Mouse (Mus musculus): ENCODE measurements around the gene Letmd1. TPM values are rescaled to one million over a fixed set of nuclear protein-coding genes. Genes with fewer than 3 reads are reported as not detected.

The Letmd1 gene
- 37.7 to 44.5 TPM (median 40.0 TPM) in 4 replicates for total RNA-seq (2023)

GRCm38 (mm10) chr15:100468295-100469188 is at the start of gene Letmd1:
Gene Letmd1, plus strand, starts transcription at chr15:100469023.

GRCm38 (mm10) chr15:100421758-100422197 is 47.0 kb upstream of the Letmd1 start, which contains the start of gene Gm5475:
Gene Gm5475, plus strand, starts transcription at chr15:100422147.

GRCm38 (mm10) chr15:100424396-100425122 is 44.3 kb upstream of the Letmd1 start, which contains the start of gene Slc11a2:
Gene Slc11a2, minus strand, starts transcription at chr15:100425072.

GRCm38 (mm10) chr15:100495102-100495501 is 26.3 kb downstream of the Letmd1 start, which contains the start of gene Csrnp2:
Gene Csrnp2, minus strand, starts transcription at chr15:100495488.

Other genes with a start within 250 kb of the Letmd1 start
- 67.6 to 92.9 TPM (median 77.5 TPM) in 4 replicates for gene Atf1, start 241.2 kb upstream of the Letmd1 start, total RNA-seq (2023)
- not detected in 4 replicates for gene Tmprss12, start 188.2 kb upstream of the Letmd1 start, total RNA-seq (2023)
- 11.1 to 13.1 TPM (median 12.5 TPM) in 4 replicates for gene Mettl7a1, start 164.9 kb upstream of the Letmd1 start, total RNA-seq (2023)
- 0.55 TPM in 1 of 4 replicates, not detected in the others for gene Mettl7a3, start 134.1 kb upstream of the Letmd1 start, total RNA-seq (2023)
- not detected in 4 replicates for gene Methig1, start 115.9 kb upstream of the Letmd1 start, total RNA-seq (2023)
- gene Mettl7a2, start 115.8 kb upstream of the Letmd1 start, total RNA-seq (2023) = 0.34 to 0.54 TPM (median 0.46 TPM) in 3 of 4 replicates, not detected in the other
- gene Higd1c, start 104.5 kb upstream of the Letmd1 start, total RNA-seq (2023) = not detected in 4 replicates
- gene Gm5475, start 46.9 kb upstream of the Letmd1 start, total RNA-seq (2023) = not detected in 4 replicates
- 13.7 to 21.6 TPM (median 17.9 TPM) in 4 replicates for gene Slc11a2, start 44.0 kb upstream of the Letmd1 start, total RNA-seq (2023)
- 5.3 to 5.9 TPM (median 5.8 TPM) in 4 replicates for gene Csrnp2, start 26.5 kb downstream of the Letmd1 start, total RNA-seq (2023)
- gene Tfcp2, start 83.0 kb downstream of the Letmd1 start, total RNA-seq (2023) = 7.8 to 9.0 TPM (median 8.5 TPM) in 4 replicates
- gene Pou6f1, start 131.0 kb downstream of the Letmd1 start, total RNA-seq (2023) = 68.5 to 74.7 TPM (median 71.3 TPM) in 4 replicates
- 573 to 612 TPM (median 596 TPM) in 4 replicates for gene Dazap2, start 146.3 kb downstream of the Letmd1 start, total RNA-seq (2023)
- 12.8 to 16.8 TPM (median 14.8 TPM) in 4 replicates for gene Smagp, start 167.9 kb downstream of the Letmd1 start, total RNA-seq (2023)
- 161 to 176 TPM (median 171 TPM) in 4 replicates for gene Bin2, start 200.5 kb downstream of the Letmd1 start, total RNA-seq (2023)
- gene Cela1, start 218.9 kb downstream of the Letmd1 start, total RNA-seq (2023) = 1.9 to 2.3 TPM in 2 of 4 replicates, not detected in the others